Mouse (Mus musculus): ENCODE results near the gene Atg14. TPM values are rescaled to one million over a fixed set of nuclear protein-coding genes. Genes with fewer than 3 reads are reported as not detected.

The Atg14 gene
- polyA plus RNA-seq, 1 experiment from 2014 or later = 16.5 TPM

DNA sequence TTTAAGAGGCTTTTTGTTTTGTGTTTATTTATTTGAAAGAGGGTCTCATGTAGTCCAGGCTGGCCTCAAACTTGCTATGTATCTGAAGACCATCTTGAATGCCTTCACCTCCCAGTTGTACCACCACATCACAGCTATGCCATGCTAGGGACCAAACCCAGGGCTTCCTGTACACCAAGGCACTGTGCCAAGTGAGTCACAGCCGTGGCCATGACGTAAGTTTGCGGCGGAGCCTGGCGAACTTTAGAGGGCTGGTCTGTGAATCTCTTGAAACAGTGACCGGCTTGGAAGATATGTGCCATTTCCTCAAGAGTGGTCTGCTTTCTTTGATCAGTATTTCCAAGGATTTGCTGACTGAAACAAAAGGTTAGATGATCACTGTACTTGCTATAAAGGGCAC is 51.8 kb downstream of the Atg14 start:
- Histone ChIP-seq H3K36me3 (replicated peaks) (no peaks in the 10 kb centered on the region), H3K4me1 (no peaks in the 10 kb centered on the region), H3K27ac (no peak overlapping the region), H3K4me3 (no peak overlapping the region), H3K27me3 (ENCODE audit: poor library complexity, severe bottlenecking) (no peaks in the 10 kb centered on the region), H3K9me3 (no peaks in the 10 kb centered on the region)
- DNase-seq (ENCODE audit: extremely low spot score, low spot score) = no peak
- 92% methylated on average over 6 of the region's 6 CpGs for WGBS

DNA sequence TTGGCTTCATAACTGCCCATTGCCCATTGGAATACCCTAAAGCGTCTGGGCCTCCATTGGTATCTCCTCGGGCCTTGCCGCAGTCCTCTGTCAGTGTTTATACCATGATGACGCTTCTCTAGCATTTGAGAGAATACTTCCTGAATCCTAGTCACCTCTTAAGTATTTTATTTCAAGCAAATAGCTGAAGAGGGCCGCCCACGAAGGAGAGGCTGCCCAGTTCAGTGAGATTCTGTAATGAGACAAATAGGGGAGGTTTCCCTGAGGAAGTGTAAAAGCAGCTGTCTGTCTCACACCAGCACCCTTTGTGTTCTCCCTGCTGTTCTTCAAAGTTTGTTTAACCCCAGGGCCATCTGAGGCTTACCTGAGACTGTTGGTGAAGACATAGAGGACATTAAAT is 53.7 kb downstream of the Atg14 start:
- no peak for DNase-seq (ENCODE audit: extremely low spot score, low spot score)
- H3K9me3 ChIP-seq = no peaks in the 10 kb centered on the region
- H3K4me3 ChIP-seq = no peak overlapping the region
- peaks cover 3% of the 10 kb centered on the region; the same call in 1 of the 2 replicates for H3K4me1 ChIP-seq
- H3K27ac ChIP-seq = no peak overlapping the region
- H3K27me3 ChIP-seq (ENCODE audit: poor library complexity, severe bottlenecking) = no peaks in the 10 kb centered on the region
- no peaks in the 10 kb centered on the region for H3K36me3 ChIP-seq (replicated peaks)
- WGBS = 92% methylated on average over 6 of the region's 6 CpGs

- WGBS = 90% methylated on average over 8 of the region's 8 CpGs
- H3K4me3 ChIP-seq = no peak overlapping the region
- H3K9me3 ChIP-seq = no peaks in the 10 kb centered on the region
- no peaks in the 10 kb centered on the region for H3K36me3 ChIP-seq (replicated peaks)
- no peak overlapping the region for H3K27ac ChIP-seq
- no peaks in the 10 kb centered on the region for H3K27me3 ChIP-seq (ENCODE audit: poor library complexity, severe bottlenecking)
- peaks cover 3% of the 10 kb centered on the region; the same call in 1 of the 2 replicates for H3K4me1 ChIP-seq
- DNase-seq (ENCODE audit: extremely low spot score, low spot score) = no peak
Measured at GRCm38 (mm10) chr14:47515636-47516035, 54.8 kb downstream of the Atg14 start.

DNA sequence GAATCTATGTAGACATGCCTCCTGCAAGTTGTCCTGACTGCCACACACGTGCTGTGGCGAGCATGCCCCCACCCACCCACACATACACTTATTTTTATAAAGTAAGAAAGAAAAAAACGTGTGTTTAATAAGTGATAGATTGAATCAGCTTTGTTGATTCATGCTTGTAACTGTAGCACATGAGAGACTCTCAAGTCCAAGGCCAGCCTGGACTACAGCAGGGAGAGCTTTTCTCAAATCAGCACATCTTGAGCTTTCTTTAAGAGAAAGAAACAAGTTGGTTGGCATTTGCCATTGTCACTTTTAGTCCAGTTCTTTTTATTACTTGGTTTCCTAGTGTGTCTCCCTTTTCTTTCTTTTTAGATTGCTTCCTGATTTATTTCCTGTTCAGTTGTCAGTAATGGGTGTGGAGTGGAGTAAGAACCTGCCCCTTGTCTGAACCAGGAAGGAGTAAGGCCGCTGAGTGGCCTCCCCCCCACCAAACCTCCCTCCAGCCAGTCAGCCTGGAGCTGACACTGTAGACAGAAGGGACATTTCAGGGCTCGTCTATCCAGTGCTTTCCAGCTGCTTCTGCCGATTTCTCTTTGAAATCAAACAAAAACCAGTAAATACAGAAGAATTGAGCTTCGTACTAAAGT is 55.5 kb downstream of the Atg14 start:
- no peak for DNase-seq (ENCODE audit: extremely low spot score, low spot score)
- H3K27me3 ChIP-seq (ENCODE audit: poor library complexity, severe bottlenecking) = no peaks in the 10 kb centered on the region
- H3K4me3 ChIP-seq = no peak overlapping the region
- H3K36me3 ChIP-seq (replicated peaks) = no peaks in the 10 kb centered on the region
- peaks cover 3% of the 10 kb centered on the region; the same call in 1 of the 2 replicates for H3K4me1 ChIP-seq
- H3K9me3 ChIP-seq = no peaks in the 10 kb centered on the region
- WGBS = 76% methylated on average over 7 of the region's 7 CpGs
- no peak overlapping the region for H3K27ac ChIP-seq

DNA sequence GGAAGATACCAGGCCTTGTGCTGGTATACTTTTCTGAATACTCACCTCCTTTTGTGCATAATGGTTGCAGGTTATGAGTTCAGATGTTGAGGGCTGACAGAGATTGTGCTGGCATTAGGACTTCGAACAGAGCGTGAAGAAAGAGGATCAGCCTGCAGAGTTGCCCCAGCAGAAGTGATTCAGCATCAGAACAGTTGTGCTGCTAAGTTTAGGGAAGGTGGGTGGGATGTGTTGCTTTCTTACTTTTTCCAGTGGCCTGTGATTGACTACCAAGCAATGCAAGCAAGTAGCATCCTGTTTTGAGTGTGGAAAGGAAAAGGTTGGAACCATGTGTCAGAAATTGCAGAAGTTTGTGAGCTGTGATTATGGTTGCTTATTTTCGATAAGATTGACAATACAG is 56.8 kb downstream of the Atg14 start:
- WGBS = 97% methylated on average over 3 of the region's 3 CpGs
- no peak for DNase-seq (ENCODE audit: extremely low spot score, low spot score)
- H3K27me3 ChIP-seq (ENCODE audit: poor library complexity, severe bottlenecking) = no peaks in the 10 kb centered on the region
- peaks cover 3% of the 10 kb centered on the region; the same call in 1 of the 2 replicates for H3K4me1 ChIP-seq
- no peak overlapping the region for H3K4me3 ChIP-seq
- no peaks in the 10 kb centered on the region for H3K36me3 ChIP-seq (replicated peaks)
- H3K27ac ChIP-seq = no peak overlapping the region
- no peaks in the 10 kb centered on the region for H3K9me3 ChIP-seq

GRCm38 (mm10) chr14:47510244-47510643 is 60.2 kb downstream of the Atg14 start:
- Histone ChIP-seq H3K27me3 (ENCODE audit: poor library complexity, severe bottlenecking) (no peaks in the 10 kb centered on the region), H3K4me1 (peaks cover 3% of the 10 kb centered on the region; the same call in 1 of the 2 replicates), H3K4me3 (no peak overlapping the region), H3K27ac (no peak overlapping the region), H3K9me3 (no peaks in the 10 kb centered on the region), H3K36me3 (replicated peaks) (peaks cover 3% of the 10 kb centered on the region)
- 92% methylated on average over 4 of the region's 4 CpGs for WGBS
- DNase-seq (ENCODE audit: extremely low spot score, low spot score) = no peak

- Histone ChIP-seq H3K27ac (no peak overlapping the region), H3K4me3 (no peak overlapping the region)
Measured at GRCm38 (mm10) chr14:47508035-47508434, 62.4 kb downstream of the Atg14 start.

GRCm38 (mm10) chr14:47506676-47507075 is 63.8 kb downstream of the Atg14 start:
- DNase-seq (ENCODE audit: extremely low spot score, low spot score) = no peak
- H3K4me3 ChIP-seq = no peak overlapping the region
- 94% methylated on average over 5 of the region's 5 CpGs for WGBS
- H3K4me1 ChIP-seq = no peaks in the 10 kb centered on the region
- H3K9me3 ChIP-seq = no peaks in the 10 kb centered on the region
- peaks cover 14% of the 10 kb centered on the region for H3K36me3 ChIP-seq (replicated peaks)
- no peaks in the 10 kb centered on the region for H3K27me3 ChIP-seq (ENCODE audit: poor library complexity, severe bottlenecking)
- H3K27ac ChIP-seq = no peak overlapping the region

More at GRCm38 (mm10) chr14:47508035-47508434, 62.4 kb downstream of the Atg14 start:
- Histone ChIP-seq H3K4me1 (peaks cover 3% of the 10 kb centered on the region; the same call in 1 of the 2 replicates), H3K36me3 (replicated peaks) (peaks cover 14% of the 10 kb centered on the region), H3K27me3 (ENCODE audit: poor library complexity, severe bottlenecking) (no peaks in the 10 kb centered on the region), H3K9me3 (no peaks in the 10 kb centered on the region)
- no peak for DNase-seq (ENCODE audit: extremely low spot score, low spot score)

- Histone ChIP-seq H3K36me3 (replicated peaks) (peaks cover 20% of the 10 kb centered on the region), H3K27me3 (ENCODE audit: poor library complexity, severe bottlenecking) (no peaks in the 10 kb centered on the region), H3K4me1 (no peaks in the 10 kb centered on the region), H3K27ac (no peak overlapping the region), H3K4me3 (no peak overlapping the region), H3K9me3 (no peaks in the 10 kb centered on the region)
- 94% methylated on average over 3 of the region's 3 CpGs for WGBS
- DNase-seq (ENCODE audit: extremely low spot score, low spot score) = no peak
Measured at GRCm38 (mm10) chr14:47504036-47504435, 66.4 kb downstream of the Atg14 start.

DNA sequence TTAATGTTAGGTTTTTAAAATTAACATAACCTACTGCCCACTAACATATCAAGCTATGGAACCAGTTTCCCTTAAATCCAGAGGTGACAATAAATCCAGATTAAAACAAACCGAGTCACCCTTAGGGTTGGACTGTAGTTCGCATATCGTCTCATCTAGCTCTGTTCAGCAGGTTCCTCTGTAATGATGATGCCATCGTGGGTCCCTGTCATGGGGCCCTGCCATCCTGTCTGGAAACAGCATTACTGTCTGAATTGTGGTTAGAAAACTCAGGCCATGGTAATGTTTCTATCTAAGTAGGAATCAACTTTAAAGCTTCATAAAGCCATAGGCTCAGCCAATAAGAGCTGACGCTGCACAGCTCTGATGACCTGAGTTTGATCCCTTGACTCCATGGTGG is 71.8 kb downstream of the Atg14 start:
- WGBS = 59% methylated on average over 5 of the region's 5 CpGs
- H3K27ac ChIP-seq = no peak overlapping the region
- no peaks in the 10 kb centered on the region for H3K27me3 ChIP-seq (ENCODE audit: poor library complexity, severe bottlenecking)

GRCm38 (mm10) chr14:47497166-47497565 is 73.3 kb downstream of the Atg14 start:
- Histone ChIP-seq H3K27me3 (ENCODE audit: poor library complexity, severe bottlenecking) (no peaks in the 10 kb centered on the region), H3K4me1 (no peaks in the 10 kb centered on the region), H3K27ac (no peak overlapping the region), H3K9me3 (no peaks in the 10 kb centered on the region), H3K4me3 (no peak overlapping the region), H3K36me3 (replicated peaks) (peaks cover 19% of the 10 kb centered on the region)
- no peak for DNase-seq (ENCODE audit: extremely low spot score, low spot score)
- 90% methylated on average over 3 of the region's 3 CpGs for WGBS

More for the DNA sequence above, 71.8 kb downstream of the Atg14 start:
- no peaks in the 10 kb centered on the region for H3K4me1 ChIP-seq
- peaks cover 14% of the 10 kb centered on the region for H3K36me3 ChIP-seq (replicated peaks)
- no peak overlapping the region for H3K4me3 ChIP-seq
- DNase-seq (ENCODE audit: extremely low spot score, low spot score) = no peak
- no peaks in the 10 kb centered on the region for H3K9me3 ChIP-seq

DNA sequence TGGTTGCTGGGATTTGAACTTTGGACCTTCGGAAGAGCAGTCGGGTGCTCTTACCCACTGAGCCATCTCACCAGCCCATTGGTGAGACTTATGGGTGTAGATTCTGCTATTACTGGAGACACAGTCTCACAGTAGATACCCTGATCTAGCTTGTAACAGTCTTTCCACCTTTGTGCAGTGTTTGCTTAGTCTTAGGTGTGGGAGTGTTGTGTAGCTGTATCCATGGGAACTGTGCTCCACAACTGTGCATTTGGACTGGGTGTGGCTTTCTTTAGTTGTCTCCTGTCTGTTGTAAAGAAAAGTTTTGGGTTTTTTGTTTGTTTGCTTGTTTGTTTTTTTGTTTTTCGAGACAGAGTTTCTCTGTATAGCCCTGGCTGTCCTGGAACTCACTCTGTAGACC is 74.5 kb downstream of the Atg14 start:
- DNase-seq (ENCODE audit: extremely low spot score, low spot score) = no peak
- 95% methylated on average over 3 of the region's 3 CpGs for WGBS

GRCm38 (mm10) chr14:47493592-47494361 is 76.7 kb downstream of the Atg14 start:
- 86% methylated on average over 2 of the region's 2 CpGs for WGBS
- Histone ChIP-seq H3K36me3 (replicated peaks) (peaks cover 13% of the 10 kb centered on the region), H3K4me3 (no peak overlapping the region), H3K9me3 (no peaks in the 10 kb centered on the region), H3K4me1 (peaks cover 18% of the 10 kb centered on the region), H3K27ac (no peak overlapping the region), H3K27me3 (ENCODE audit: poor library complexity, severe bottlenecking) (no peaks in the 10 kb centered on the region)
- no peak for DNase-seq (ENCODE audit: extremely low spot score, low spot score)

More for the DNA sequence above, 74.5 kb downstream of the Atg14 start:
- Histone ChIP-seq H3K4me3 (no peak overlapping the region), H3K27me3 (ENCODE audit: poor library complexity, severe bottlenecking) (no peaks in the 10 kb centered on the region), H3K27ac (no peak overlapping the region), H3K36me3 (replicated peaks) (peaks cover 14% of the 10 kb centered on the region), H3K4me1 (no peaks in the 10 kb centered on the region), H3K9me3 (no peaks in the 10 kb centered on the region)

All from forebrain, embryonic 10.5 days (tissue).